Mouse (Mus musculus): ENCODE measurements around the gene Zc2hc1c.

The Zc2hc1c gene

DNA sequence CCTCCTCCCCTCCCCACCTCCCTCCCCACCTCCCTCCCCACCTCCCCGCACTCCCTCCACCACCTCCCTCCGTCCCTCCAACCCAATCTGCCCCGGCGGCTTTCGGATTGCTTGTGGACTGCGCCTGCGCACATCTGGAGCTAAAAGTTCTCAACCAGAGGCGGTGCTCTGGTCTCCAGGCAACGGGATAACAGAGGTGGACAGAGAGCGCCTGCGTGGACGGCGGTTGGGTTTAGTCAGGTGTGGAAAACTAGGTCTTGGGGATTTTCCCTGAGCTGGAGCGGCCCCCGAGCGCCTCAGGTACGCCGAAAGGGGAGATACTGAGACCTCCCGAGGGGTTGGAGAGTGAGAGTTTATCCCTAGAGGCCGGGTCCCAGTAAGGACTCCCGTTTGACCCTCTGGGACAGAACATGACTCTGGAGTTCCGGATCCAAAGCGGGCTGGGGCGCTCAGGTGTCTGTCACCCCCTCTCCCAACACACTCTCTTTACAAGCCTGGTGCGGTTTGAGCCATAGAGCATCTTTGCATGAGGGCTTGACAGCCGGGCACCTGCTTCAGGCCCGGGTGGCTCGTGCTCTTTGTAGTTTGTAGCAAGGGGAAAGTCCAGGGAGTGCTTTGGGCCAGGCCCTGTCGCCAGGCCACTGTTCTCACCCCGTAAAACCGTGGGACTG is at the start of gene Zc2hc1c:
Gene Zc2hc1c (plus strand): TSS at position 106 of the 671 bp plus-strand sequence.
- 5% methylated on average over 30 of the region's 31 CpGs for WGBS

- WGBS: 63% methylated on average over 3 of the region's 3 CpGs
Measured at GRCm38 (mm10) chr12:85252083-85252482, 36.3 kb upstream of the Zc2hc1c start.

DNA sequence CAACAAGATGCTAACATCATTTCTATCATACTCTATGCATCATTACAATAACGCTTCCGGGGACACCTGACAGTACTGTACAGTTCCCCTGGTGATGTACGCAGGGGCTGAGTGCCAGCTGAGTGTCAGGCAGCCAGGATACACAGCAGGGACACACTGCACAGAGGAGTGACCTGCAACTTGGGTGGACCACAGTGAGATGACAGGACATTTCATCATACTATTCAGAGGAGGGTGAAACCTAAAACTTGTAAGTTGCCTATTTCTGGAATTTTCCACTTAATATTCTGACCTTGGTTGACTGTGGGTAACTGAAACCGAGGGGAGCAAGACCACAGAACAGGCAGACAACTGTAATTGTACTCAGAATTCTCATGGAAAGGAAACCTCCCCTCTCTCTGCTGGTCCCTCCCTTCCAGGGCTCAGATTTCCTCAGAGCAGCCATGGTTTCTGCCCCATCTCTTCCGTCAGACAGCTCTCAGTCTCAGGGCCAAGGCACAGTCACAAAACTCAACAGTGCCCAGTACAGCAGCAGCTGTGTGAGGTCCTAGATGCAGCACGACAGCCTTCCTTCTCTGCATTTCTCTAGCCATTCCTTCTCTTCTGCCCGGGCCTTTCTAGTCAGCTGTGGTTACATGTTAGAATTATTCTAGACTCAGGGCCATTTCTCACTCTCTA is 32.2 kb upstream of the Zc2hc1c start:
- WGBS: 82% methylated on average over 7 of the region's 7 CpGs

- WGBS: 82% methylated on average over 7 of the region's 7 CpGs
Measured at GRCm38 (mm10) chr12:85257008-85257639, 31.3 kb upstream of the Zc2hc1c start.

DNA sequence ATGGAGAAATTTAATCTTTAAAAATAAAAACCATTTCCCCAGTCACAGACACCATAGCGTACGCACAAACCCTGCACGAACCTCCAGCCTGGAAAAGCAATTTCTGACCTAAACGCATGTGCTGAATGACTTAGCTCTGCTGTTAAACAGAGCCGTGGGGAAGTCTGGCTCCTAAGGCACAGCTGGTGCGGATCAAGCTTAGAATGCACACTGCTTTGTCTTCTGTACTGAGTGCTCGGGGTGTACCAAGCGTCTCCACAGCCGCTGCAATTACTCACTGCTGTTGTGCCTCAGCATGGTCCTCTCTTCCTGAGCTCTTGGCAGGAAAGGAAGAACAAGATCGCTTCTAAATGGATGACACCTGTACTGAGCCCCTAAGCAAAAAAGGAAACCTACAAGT is 25.9 kb upstream of the Zc2hc1c start:
- 55% methylated on average over 10 of the region's 10 CpGs for WGBS

DNA sequence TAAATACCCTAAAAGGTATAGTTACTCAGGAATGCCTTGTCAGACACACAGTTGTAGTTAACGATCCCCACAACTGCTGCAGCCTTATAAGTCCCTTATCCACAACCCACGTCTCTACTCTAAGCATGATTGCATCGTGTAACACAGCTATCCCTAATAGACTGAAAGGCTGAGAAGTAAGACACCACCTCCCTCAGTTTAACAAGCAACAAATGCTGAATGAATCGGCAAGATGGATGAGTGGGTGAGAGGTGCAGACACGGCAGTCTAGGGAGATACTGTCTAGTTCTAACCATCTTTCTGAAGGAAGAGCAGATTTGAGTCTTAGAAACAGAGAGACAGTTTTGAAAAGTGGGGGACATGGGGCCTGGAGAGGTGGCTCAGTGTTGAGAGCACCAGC is 25.2 kb upstream of the Zc2hc1c start:
- WGBS: 50% methylated on average over 5 of the region's 5 CpGs

DNA sequence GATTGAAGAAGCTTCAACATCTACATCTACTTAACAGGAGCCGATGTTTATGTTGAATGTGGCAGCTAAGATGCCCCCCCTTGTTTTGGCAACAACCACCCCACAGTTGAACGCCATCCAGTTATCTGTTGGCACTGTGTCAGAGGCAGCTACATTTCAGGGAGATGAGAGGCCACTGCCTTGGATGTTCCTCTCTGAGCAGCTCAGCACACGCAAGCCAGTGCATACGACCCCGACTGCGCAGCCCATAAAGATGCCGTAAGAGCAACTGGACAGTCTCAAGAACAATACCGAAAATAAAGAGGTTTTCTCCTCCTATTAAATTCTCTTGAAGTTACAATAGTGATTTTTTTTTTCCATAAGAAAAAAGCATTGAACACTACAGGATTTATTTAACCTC is 23.9 kb upstream of the Zc2hc1c start:
- 76% methylated on average over 8 of the region's 8 CpGs for WGBS

DNA sequence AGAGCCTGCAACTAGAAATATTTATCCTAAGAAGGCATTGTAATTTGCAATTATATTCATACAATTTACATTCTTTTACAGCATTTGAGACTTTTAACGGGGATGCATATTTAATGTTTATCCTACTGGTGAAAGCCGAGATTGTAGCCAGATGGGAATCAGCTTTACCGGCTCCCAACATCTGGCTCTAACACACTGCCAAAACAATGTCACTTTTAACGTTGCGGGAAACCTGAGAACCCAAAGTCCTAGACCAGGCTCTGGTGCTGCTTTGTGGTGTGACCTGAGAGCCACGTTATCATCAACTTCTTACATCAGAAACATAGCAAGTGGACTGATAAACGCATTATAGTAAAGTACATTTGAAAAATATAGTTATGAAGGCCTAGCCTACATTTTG is 23.5 kb upstream of the Zc2hc1c start:
- 57% methylated on average over 7 of the region's 7 CpGs for WGBS

GRCm38 (mm10) chr12:85266248-85266647 is 22.1 kb upstream of the Zc2hc1c start:
- 91% methylated on average over 3 of the region's 3 CpGs for WGBS

DNA sequence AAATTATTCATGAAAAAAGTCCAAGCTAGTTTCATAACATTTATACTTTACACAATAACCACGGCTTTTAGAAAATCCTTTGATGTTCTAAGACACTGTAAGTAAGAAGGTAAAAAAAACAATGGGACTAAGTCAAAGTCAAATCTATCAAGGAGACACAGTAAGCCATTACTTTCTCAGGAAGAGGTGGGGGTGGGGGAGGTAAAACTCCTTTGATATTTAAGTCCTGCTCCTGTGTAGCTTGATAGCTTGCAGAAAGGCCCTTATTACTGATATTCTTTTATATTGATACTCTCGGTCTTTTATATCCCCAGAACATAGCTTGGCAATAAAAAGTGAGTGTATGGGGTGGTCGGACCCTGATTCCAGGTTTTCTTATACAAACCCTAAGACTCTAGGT is 18.6 kb upstream of the Zc2hc1c start:
- 27% methylated on average over 3 of the region's 3 CpGs for WGBS

DNA sequence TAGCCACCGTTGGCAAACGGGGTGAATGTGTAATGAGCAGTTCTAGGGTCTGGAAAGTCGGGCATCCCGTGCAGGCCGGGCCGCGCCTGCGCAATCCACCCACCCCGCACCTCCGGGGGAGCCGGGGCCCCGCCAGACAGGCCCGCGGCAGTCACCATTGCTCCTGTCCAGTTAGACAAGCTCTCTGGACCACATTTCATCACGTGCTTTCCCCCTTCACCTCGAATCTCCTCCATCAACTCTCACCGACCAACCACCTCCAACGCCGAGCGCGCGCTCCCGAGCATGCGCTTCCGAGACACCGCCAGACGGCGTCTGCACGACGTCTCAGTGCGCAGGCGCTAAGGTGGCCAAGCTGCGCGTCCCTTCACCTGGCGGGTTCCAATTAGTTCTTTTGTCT is 18.1 kb upstream of the Zc2hc1c start, which contains the start of gene Mlh3:
Gene Mlh3 (minus strand): TSS at position 281 of the 400 bp plus-strand sequence.
- WGBS: under 1% methylated on average over 35 of the region's 35 CpGs

DNA sequence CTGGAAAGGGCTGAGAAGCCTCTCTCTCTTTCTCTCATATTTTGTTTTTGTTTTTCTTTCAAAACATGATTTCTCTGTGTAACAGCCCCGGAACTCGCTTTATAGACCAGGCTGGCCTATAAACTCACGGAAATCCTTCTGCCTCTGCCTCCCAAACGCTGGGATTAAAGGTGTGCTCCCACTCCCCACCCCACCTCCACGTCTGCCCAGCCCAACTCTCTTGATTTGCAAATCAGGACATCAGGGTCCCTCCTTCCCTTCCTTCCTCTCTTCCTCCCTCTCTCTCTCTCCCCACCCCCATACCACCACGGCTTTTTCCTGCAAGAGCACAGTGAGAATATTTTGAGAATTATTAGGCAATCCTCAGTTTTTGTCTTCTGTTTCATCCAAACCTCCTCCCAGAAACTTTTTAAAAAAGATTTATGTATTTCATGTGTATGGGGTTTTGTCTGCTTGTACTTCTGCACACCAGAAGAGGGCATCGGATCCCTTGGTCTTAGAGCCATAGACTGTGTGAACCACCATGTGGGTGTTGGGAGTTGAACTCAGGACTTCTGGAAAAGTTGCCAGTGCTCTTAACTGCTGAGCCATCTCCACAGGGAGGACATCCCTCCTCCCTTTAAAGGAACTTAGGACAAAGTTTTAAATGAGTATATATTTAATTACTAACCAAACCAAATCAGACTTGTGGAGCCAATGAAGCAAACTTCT is 17.1 kb upstream of the Zc2hc1c start:
- 78% methylated on average over 7 of the region's 7 CpGs for WGBS

DNA sequence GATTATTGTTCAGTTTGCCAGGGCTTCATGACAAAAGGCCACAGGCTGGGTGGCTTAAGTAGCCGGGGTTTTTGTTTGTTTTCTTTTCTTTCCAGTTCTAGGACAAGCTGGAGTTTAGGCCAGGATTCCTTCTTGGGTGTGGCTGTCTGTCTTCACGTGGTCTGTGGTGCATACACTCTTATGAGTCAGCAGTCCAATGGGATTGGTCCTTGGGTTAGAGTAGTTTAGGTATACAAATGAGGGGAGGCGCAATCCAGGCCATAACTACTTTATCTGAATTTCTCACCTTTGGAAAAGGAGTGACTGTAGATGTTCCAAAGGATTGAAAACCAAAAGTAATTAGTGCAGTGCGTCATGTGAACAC is 16.6 kb upstream of the Zc2hc1c start:
- 76% methylated on average over 4 of the region's 4 CpGs for WGBS

- 90% methylated on average over 10 of the region's 10 CpGs for WGBS
Measured at GRCm38 (mm10) chr12:85273508-85273907, 14.9 kb upstream of the Zc2hc1c start.

- 78% methylated on average over 5 of the region's 5 CpGs for WGBS
Measured at GRCm38 (mm10) chr12:85276273-85276672, 12.1 kb upstream of the Zc2hc1c start.

- 95% methylated on average over 10 of the region's 10 CpGs for WGBS
Measured at GRCm38 (mm10) chr12:85278919-85279318, 9.5 kb upstream of the Zc2hc1c start.

GRCm38 (mm10) chr12:85279396-85280080 is 8.9 kb upstream of the Zc2hc1c start:
- WGBS: 5% methylated on average over 10 of the region's 10 CpGs

DNA sequence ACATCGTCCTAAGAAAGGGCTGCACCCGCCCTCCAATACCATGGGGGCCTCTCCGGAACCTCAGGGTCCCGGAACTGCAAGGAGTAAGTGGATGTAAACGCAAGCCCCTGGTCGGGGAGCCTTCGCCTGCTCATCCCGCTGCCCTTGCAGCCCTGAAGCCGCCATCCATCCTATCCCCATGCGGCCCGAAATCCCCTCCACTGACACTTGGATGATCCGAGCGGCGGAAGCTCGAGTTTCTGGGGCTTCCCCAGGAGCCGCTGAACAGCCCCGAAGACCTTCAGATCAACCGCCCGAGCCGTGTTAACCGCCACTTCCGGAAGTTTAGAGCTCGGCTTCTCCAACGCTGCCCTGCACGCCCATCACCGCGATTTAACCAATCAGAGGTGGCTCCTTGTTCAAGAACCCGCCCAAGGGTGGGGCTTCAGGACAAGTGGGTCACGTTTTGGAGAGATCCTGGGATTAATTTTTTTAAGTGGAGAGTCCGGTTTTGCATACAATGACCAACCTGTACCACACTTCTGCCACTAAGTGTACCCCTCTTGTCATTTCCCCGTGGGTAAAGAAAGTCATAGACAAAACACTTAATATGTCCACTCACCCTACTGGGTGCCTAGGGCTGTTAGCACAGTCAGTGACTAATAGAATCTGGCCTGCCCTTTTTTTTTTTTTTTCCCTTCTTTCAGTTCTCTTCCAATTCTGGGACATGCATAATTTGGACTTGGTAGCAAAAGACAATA is 8.1 kb upstream of the Zc2hc1c start:
- WGBS: under 1% methylated on average over 31 of the region's 31 CpGs

GRCm38 (mm10) chr12:85280845-85281651 is 7.3 kb upstream of the Zc2hc1c start:
- WGBS: 33% methylated on average over 12 of the region's 12 CpGs

- 62% methylated on average over 1 of the region's 4 CpGs for WGBS
Measured at GRCm38 (mm10) chr12:85281756-85282155, 6.6 kb upstream of the Zc2hc1c start.
